Mouse (Mus musculus) olfactory bulb, adult 2 months (tissue): ENCODE measurements around the gene Dlgap1.

Source experiments
- CTCF ChIP-seq: fragments of 200-500 bp; IDR thresholded peaks from 2 replicates; pipeline ENCODE4 v1.5.1; 2012; ENCODE audit warnings: low read depth, mild to moderate bottlenecking, low read length, moderate library complexity; ENCODE audit not compliant: insufficient read depth
- POLR2A ChIP-seq: fragments of 200-500 bp; IDR thresholded peaks from 2 replicates; pipeline ENCODE4 v1.6.1; 2012; ENCODE audit warnings: mild to moderate bottlenecking, low read depth, low read length, moderate library complexity; ENCODE audit not compliant: insufficient read depth

DNA sequence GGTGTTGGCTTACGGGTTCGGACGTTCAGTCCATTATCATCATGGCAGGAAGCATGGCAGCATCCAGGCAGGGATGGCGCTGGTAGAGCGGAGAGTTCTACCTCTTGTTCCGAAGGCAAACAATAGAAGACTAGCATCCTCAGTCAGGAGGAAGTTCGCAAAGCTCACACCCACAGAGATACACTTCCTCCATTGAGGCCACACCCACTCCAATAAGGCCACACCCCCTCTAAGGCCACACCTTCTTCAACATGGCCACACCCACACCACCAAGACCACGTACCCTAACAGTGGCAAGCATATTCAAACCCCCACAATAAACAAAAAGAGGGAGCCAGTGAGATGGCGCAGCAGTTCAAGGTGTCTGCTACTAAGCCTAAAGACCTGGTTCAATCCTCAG, 837.0 kb downstream of the Dlgap1 start:
- TF ChIP-seq CTCF (no peak), POLR2A (no peak)
